Mouse (Mus musculus) left cerebral cortex, adult 8-10 months (tissue): ENCODE data around the gene Vps9d1. TPM values are rescaled to one million over a fixed set of nuclear protein-coding genes. Genes with fewer than 3 reads are reported as not detected.
"Not testable (repeated sequence)": the region's sequence is repeated elsewhere in the genome, so short reads cannot be mapped to it uniquely, and the experiment has no call there.

Experiments
- DNase-seq, 2 experiments: peaks; one replicate each; pipeline ENCODE4 v3.0.0; 2022; ENCODE audit warnings: low spot score in 2 of 2
- total RNA-seq, 4 experiments: library from RNA; stranded (reverse); gene quantifications; 2 replicates each; pipeline ENCODE4 v1.2.4; 2022

Gene Vps9d1
- total RNA-seq, 4 experiments from 2014 or later = 53.3 to 72.7 (median 58.6) TPM

DNA sequence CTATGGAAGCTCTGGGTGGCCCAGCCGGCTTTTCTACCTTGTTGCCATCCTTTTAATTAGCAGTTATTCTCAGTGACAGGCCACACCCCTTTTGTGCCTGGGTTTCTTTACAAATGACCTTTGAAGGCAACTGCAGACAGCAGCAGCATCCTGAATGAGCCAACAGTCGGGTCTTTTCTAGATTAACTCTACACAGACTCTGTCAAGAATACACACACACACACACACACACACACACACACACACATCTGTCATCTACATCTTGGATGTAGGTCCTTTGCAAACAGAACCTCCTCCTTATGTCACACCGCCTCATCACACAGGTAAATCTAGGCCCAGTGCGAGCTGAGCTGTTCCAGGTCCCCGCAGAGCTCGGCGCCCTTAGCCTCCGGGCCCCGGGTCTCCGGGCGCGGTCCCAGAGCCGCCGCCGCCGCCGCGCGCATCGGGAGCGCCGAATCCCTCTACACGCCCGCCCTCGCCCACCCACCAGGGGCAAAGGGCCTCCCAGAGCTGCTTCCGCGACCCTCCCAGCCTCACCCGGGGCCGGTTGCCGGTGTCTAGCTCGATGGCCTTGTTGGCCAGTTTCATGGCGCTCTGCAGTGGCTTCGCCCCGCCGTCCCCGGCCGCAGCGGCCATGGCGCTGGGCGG, 573 bp downstream of the Vps9d1 start:
- no peak for DNase-seq

DNA sequence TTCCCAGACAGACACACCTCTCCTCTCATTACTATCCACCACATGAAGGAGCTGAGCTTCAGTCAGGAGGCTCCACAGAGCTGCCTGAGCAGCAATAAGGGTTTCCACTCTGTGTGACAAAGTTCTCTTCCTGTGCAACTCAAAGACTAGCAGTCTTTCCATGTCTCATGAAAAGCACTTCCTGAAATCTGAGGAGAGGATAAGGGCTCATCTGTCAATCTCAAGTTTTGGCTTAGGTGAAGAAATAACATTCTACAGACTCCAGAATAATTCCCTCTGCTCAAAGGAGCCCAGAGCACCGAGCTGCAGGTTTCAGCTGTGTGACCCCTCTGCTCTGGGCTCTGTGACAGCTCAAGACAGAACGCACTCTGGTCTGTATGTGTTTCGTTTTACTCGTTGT, 1.2 kb downstream of the Vps9d1 start:
- no peak for DNase-seq

DNA sequence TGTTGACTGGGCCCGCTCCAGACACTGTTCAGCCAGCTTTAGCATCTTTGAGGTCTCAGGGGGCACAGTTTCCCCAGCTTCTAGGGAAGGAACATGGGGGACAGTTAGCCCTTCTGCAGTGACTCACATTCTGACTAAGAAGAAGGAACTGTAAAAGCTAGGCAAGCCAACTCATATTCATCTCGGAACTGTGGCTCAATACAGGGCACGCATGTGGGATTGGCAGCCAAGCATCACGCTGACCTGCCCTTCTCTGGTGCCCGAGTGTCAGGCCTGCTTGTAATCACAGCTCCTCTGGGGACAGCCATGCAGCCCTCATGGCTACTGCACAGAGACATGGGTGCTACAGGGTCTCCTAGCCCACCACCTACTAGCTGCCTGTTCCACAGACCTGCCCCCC, 3.2 kb downstream of the Vps9d1 start:
- DNase-seq = no peak

DNA sequence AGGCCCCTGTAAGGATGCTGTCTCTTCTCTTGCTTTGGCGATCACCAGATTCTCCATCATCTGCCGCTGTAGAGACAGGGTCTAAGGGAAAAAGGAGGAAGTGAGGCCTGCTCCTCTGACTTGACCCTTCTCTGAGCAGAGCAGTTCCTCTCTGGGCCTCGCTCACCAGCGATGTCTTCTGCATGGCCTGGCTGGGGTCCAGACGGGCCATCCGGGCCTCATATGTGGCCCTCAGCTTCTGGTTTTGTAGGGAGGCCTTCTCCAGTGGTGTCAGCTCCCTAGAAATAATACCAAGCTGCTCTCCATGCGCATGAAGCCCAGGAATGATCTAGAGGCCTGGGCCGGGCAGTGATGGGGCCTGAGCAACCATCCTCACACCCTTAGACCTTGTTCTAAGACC, 5.6 kb downstream of the Vps9d1 start:
- no peak for DNase-seq

DNA sequence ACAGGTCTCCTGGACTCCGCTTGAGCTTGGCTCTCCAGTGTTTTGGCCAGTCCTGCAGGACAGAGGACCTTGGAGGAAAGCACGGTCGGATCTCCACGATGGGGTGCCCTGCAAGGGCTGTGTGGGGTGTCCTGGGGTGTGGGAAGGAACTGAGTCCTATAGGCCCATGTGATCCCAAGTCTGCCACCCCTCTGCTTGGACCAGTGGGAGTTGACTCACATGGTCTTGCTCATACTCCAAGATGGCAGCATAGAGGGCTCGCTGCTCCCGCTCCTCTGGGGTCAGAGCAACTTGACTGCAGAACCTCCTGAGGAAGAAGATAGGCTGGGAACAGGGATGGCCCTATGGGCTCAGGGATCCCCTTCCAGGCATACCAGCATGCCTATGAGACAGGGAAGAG, 6.4 kb downstream of the Vps9d1 start:
- no peak for DNase-seq

DNA sequence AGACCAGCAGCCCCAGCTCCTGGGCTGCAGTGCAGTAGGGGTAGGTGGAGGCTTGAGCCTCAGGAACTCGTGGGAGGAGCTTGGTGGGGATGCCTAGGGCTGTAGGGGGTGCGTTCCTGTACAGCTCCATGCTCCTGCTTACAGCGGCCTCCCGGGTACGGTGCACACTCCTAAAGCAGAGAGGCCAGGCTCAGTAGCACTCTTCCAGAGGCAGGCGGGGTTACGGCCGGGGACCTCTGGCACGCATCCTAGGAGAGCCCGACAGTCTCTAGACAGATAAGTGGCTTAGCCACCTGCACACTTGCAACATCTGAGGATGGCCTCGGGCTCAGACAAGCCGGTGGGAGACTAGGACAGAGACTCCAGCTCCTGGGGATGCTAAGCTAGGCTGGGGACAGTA, 8.6 kb downstream of the Vps9d1 start:
- DNase-seq = no peak

DNA sequence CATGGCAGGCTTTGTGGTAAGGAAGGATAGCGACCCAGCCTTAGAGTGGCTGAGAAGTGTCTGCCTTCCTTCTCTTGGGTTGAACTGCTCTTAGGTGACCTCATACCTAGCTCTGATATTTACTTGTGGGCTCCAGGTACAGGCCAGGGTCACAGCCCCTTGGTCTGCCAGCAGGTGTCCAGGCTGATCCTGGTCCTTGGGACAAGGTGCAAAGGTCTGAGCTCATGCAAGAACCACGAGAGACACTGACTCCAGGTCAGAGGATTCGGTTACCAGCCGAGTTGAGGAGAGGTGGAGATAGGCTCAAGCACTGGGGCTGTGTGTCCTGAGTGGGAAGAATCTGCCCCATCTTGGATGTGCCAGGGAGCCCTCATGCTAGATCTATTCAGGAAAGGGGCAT, 9.8 kb downstream of the Vps9d1 start:
- DNase-seq = no peak

DNA sequence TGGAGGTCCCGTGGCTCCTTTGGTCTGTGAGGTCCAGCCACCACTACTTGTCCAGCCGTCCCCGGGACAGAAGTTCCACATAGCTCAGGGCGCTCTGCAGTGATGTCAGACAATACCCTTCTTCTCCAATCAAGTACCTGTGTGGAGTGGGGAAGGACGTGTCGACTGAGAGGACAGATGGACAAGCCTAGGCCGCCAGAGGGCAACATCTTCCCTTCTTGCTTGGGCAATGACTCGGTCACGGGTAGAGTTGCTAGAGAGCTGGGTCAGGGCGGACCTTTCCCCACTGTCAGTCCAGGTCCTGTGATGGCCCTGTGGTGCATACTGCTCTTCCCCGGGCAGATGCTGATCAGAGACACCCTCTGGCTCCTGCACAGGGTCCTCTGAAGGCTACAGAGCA, 11.1 kb downstream of the Vps9d1 start:
- DNase-seq = no peak

DNA sequence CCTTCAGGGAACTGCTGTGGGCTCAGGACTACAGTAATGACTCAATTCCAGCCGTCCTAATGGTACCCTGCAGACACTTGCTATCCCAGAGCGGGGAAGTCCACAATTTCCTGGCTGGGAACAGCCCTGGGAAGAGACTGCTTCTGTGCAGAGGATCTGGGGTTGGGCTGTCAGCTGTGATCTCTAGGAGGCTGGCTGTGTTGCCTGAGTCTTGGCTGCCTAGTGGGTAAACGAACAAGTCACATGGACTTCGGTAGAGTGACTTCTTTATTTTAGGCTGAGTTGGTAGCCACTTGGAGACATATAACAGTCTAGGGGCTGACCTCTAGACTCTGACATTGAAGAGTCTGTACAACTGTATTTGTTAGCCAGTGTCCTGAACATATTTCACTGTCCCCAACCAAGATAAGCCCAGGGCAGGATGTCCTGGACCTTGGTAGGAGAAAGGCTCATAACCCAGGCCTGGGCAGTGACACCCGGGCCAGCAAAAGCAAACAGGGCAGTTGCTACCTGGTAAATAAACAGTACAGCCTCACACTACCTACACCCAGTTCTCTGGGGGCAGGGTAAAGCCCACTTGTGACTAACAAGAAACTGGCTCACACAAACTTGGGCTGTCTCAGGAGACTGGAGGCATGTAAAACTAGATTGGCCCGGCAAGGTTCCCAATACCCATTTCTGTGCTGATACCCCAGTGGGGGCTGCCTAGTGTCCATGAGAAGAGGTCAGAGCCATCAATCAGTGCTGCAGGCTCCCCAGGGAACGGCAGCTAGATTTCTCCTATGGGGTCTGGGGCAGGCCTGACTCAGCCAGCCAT, 11.8 kb downstream of the Vps9d1 start:
- no peak for DNase-seq

DNA sequence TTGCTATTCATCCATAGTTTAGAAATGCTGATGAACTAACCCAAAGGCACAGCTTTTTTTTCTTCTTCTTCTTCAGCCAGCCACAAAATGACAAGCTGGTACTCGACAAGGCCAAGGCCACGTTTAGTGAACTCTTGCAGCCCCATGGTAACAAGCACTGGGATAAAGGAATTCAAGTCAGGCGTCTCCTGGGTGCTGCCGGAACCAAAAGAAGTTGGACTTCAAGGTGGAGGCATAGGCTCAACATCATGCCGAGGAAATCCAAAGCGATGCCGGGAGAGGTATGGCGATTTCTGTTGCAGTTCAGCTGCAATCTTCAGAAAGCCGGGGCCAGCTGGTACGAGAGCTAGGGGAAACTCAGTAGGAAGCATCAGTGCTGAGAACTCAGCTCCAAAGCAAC, 14.8 kb downstream of the Vps9d1 start:
- no peak for DNase-seq

DNA sequence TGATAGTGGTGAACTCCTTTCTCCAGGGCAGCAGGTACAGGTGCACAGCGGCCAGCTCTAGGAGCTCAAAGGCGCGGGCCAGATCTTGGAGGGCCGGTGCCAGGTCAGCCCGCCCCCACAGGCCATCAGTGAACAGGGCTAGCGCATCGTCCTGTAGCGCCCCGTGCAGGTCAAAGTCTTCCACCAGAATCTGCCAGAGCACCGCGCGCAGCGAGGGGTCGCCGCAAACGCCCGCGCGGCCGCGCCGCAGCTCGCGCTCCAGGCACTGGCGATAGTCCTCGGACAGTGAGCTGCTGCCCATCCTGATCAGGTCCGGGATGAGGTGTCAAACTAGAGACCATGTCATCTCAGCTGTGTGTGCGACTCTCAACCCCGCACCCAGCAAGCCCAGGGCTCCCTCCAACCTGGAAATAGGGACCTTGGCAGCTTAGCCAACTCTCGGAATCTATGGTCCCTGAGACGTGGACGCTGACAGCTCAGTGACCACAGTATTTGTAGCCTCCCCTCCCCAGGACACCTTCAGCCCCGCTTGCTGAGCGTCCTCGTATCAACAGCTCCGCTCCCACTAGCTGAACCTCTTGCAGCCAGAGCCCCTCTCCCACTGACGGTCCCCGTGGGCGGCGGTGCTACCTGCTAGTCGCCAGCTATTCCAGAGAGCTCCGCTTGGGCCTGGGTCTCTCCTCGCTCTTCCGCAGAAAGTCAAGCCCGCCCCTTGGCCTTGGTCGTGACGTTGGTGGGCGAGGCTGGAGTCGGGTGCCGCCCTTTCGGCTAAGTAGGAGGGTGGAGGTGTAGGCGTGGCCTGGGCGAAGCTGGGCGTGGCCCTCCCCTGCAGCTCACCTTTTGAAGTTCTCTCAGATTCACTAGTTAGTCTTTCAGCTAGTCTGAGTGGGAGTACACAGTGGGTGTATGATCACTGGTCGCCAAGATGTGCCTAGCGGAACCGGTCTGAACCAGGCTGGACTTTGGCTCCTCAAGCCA, 18.3 kb downstream of the Vps9d1 start, which contains the start of gene Spata2l:
TSS of gene Spata2l (minus strand) at position 714 of the 978 bp plus-strand sequence.
- DNase-seq = peak; percentile 73 to 86

DNA sequence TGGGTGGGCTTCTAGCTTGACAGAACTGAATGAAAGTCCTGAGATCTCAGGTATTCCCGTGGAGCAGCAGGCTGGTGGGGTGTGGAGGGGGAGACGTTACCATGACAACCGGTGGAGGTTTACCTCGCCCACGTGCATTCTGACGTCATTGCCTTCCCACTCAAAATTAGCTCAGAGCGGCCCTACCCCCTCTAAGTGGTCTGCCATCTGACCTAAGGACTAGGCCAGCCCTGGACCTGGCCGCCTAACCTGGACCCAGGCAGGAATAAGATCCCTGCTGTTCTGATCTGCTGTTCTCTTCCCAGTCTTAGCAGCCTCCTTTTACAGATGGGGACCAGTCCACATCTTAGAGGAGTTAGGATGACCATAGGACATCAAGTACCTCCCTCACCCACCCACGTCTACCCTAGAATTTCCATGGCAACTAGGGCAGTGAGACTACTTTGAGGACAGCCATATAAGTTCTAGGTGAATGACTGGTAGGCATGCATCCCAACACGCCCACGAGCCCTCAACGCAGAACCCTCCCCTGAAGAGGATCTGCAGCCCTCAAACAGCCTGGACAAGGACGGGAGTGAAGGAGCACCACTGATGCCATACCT, 19.1 kb downstream of the Vps9d1 start:
- DNase-seq = peak; percentile 74 to 87

DNA sequence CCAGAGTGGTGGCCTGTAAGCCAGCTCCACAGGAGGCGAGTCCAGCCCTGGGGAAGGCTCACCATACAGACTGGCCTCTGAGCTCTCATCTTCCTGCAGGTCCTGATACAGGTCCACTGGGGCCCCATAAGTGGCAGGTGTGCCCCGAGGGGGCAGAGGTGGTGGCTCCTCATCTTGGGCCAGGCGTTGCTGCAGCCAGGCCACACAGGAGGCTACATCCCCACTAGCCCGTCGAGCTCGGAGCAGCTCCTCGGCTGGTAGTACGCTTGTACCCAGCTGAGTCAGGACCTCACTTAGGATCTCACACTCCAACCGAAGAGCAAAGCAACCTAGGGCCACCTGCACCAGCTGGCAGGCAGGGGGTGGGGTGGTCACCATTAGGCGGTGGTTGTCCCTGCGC, 20.4 kb downstream of the Vps9d1 start:
- DNase-seq = no peak

DNA sequence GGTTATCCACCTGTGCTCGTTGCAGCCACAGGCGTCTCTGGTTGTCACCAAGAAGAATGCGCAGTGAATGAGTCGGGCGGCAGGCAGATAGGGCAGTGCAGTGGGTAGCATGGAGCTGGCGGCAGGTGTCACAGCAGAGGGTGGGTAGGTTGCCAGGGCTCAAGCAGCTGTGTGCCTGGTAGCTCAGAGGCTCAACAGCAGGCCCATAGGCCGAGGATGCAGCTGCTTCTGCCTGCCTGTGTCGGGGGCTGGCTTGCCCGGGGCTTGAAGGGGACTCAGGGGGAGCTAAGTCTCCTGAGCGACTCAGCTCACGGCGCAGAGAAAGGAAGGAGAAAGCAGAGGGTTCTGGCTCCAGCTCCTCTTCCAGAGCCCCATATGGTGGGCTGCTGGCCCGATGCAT, 20.8 kb downstream of the Vps9d1 start:
- no peak for DNase-seq

DNA sequence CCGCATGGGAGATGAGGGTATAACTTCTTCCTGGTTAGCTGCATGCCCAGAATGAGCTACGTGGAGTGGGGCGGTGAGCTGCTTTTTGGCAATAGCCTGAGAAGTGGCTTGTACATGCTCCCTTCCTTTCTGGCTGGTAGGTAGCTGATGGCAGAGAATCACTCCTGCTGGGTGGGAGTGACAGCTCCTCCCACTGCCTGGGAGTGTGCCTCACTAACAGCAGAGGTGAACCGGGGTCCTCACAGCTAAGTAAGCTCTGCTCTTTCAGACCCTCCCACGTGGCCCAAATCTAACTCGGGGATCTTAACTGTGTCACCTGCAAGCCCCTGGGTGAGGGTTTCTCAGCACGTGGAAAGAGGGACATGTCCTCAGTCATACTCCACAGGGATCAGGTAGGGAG, 21.6 kb downstream of the Vps9d1 start:
- DNase-seq = peak in 1 of 2 experiments; percentile 55

DNA sequence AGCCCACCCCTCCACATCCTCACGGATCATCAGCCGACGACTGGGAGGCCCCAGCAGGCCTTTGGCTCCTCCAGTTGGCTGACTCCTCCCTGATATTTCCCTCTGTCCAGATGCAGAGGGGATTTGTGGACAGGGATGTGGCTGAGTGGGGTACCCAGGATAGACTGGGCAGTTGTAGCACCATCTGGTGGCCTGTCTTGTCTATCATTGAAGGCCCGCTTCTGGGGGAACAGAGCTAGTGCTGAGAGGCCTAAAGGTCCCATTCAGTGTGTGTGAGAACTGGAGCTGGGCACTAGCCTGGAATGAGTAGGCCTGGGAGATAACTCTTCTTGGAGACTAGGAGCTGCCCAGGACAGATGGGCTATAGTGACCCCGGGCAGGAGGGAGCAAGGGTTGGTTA, 22.4 kb downstream of the Vps9d1 start:
- no peak for DNase-seq

DNA sequence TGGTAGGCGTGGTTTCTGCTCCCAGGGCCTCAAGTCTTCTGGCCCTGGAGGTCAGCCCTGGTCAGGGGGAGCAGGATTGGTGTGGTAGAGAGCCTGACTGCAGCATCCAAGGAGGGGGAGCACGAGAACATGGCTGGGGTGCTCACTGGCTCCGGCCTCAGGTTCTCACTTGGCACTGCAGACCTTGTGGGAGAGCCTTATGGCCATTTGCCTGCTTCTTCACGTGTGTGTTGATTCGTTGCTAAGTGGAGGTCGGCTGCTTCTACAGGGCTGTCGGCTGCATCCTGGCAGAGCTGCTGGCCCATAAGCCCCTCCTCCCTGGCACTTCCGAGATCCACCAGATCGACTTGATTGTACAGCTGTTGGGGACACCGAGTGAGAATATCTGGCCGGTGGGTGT, 23.8 kb downstream of the Vps9d1 start:
- not testable (repeated sequence) for DNase-seq

DNA sequence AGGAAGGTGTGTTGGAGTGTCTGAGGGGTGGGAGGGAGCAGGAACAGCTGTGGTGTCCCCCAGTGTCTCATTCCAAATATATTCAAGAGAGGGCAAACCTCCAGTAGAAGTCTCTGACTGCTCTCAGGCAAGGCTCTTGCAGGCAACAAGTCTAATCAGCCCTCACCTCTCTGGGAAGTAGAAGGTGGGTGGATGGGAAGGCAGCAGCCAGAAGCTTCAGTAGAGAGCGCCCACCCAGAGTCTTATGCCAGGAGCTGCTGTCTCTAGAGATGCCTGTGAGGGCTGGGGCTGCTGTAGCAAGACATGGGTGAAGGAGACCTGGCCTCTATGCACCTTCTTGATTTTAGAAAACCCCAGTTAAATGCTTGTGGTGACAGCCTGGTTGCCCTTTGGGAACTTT, 25.7 kb downstream of the Vps9d1 start:
- peak in 1 of 2 experiments; percentile 41 for DNase-seq

DNA sequence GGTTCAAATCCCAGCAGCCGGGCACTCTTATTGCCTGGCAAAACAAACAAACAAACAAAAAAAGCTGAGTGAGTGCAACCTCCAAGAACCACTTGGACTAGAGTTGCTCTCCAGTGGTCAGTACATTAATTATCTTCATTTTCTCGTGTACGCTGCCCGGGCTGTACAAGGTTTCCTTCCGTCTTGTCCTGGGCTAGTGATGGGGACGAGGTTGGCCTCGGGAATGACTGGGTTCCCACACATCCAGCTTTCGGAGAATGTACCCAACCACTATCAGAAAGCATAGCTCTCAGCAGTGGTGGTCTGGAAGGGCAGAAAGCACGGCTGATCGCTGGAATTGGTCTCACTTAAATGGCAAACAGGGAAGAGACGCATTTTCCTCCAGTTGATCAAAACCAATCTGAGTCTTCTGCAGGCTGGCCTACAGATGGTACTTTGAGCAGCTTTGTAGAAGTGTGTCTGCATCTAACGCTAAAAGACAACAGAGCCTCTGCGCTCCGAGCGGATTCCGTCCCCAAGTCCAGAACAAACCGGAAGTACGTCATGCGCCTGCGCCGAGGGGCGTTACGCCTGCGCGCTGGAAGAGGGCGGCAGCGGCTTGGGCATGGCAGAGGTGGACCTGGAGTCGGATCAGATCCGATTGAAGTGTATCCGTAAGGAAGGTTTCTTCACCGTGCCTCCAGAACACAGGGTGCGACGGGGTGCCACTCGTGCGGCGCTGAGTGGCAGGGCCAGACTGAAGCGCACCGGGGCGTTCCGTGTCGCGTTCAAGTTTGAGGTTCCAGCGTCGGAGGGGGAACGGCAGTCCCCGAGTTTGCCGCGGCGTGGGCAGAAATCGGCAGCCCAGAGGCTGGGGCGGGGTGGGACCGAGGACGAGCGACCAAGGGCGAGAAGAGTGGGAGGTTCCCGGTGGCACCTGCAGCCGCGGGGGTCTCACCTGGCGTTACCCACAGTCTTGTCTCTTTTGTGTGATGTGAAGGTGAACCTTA, 29.6 kb downstream of the Vps9d1 start, which contains the start of gene Cdk10:
TSS of gene Cdk10 (plus strand) at position 565 of the 989 bp plus-strand sequence.
- DNase-seq = peak; percentile 89 to 95

DNA sequence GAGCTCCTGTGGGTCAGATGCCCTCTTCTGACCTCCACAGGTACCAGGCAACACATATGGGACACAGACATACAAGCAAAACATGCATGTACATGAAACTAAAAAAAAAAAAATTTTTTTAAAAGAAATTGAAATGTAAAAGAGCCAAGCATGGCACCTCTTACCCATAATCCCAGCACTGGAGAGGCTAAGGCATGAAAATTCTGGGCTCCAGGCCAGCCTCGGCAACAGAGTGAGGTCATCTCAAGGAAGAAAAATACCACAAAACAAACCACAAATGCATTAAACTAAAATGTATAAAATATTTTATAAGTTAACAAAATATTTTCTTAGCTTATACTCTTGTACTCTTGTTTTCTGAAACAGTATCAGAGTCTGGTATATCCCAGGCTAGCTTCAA, 33.2 kb downstream of the Vps9d1 start:
- DNase-seq = no peak
